Mouse (Mus musculus): ENCODE results near the gene Dntt. TPM values are rescaled to one million over a fixed set of nuclear protein-coding genes. Genes with fewer than 3 reads are reported as not detected.

The Dntt gene
- total and polyA plus RNA-seq, 3 experiments = 0.12 TPM; not detected in 2

GRCm38 (mm10) chr19:40995449-40996401, 33.4 kb upstream of the Dntt start:
- Histone ChIP-seq H3K27ac (no peak overlapping the region), H3K79me2 (replicated peaks; ENCODE audit: control insufficient read depth, insufficient read depth, low read length) (no peaks in the 10 kb centered on the region), H3K36me3 (ENCODE audit: control insufficient read depth, insufficient read depth, low read length) (no peaks in the 10 kb centered on the region), H3K9ac (ENCODE audit: low read depth, low read length) (no peak overlapping the region), H3K4me1 (ENCODE audit: control insufficient read depth, insufficient read depth, low read length) (no peaks in the 10 kb centered on the region; the same call in 1 of the 2 replicates), H3K4me3 (no peak overlapping the region), H3K27me3 (ENCODE audit: control insufficient read depth, insufficient read depth, low read length) (no peaks in the 10 kb centered on the region)
- 49% methylated on average over 21 of the region's 21 CpGs for WGBS
- TF ChIP-seq EP300 (IDR thresholded peaks at IDR 0.05; ENCODE audit: insufficient read depth, low read depth, low read length) (no peak), POLR2A (IDR thresholded peaks at IDR 0.05; ENCODE audit: insufficient read depth, low read depth, low read length) (no peak), CTCF (IDR thresholded peaks at IDR 0.05) (no peak)
- intact Hi-C loops (cut with DNase I) = no loop called here
- peak in 1 of 2 experiments; percentile 27 for DNase-seq

- intact Hi-C loops (cut with DNase I) = no loop called here
- 88% methylated on average over 6 of the region's 6 CpGs for WGBS
- no peak for TF ChIP-seq POLR2A (IDR thresholded peaks at IDR 0.05; ENCODE audit: insufficient read depth, low read depth, low read length)
- TF ChIP-seq EP300 (IDR thresholded peaks at IDR 0.05; ENCODE audit: insufficient read depth, low read depth, low read length) = no peak
- no peak overlapping the region for H3K27ac ChIP-seq
- no peaks in the 10 kb centered on the region; the same call in 1 of the 2 replicates for H3K4me1 ChIP-seq (ENCODE audit: control insufficient read depth, insufficient read depth, low read length)
- H3K9ac ChIP-seq (ENCODE audit: low read depth, low read length) = no peak overlapping the region
- H3K4me3 ChIP-seq = no peak overlapping the region
- no peaks in the 10 kb centered on the region for H3K27me3 ChIP-seq (ENCODE audit: control insufficient read depth, insufficient read depth, low read length)
- no peaks in the 10 kb centered on the region for H3K79me2 ChIP-seq (replicated peaks; ENCODE audit: control insufficient read depth, insufficient read depth, low read length)
- H3K36me3 ChIP-seq (ENCODE audit: control insufficient read depth, insufficient read depth, low read length) = no peaks in the 10 kb centered on the region
- no peak for DNase-seq
Observed at GRCm38 (mm10) chr19:40996722-40997121, 32.4 kb upstream of the Dntt start.

- Histone ChIP-seq H3K27ac (no peak overlapping the region), H3K27me3 (ENCODE audit: control insufficient read depth, insufficient read depth, low read length) (no peaks in the 10 kb centered on the region), H3K36me3 (ENCODE audit: control insufficient read depth, insufficient read depth, low read length) (no peaks in the 10 kb centered on the region), H3K9ac (ENCODE audit: low read depth, low read length) (no peak overlapping the region), H3K79me2 (replicated peaks; ENCODE audit: control insufficient read depth, insufficient read depth, low read length) (no peaks in the 10 kb centered on the region), H3K4me3 (no peak overlapping the region), H3K4me1 (ENCODE audit: control insufficient read depth, insufficient read depth, low read length) (no peaks in the 10 kb centered on the region; the same call in 1 of the 2 replicates)
- 52% methylated on average over 5 of the region's 5 CpGs for WGBS
- intact Hi-C loops (cut with DNase I) = no loop called here
- peak in 1 of 2 experiments; percentile 50 for DNase-seq
- TF ChIP-seq CTCF (IDR thresholded peaks at IDR 0.05) = no peak
Observed at GRCm38 (mm10) chr19:40998469-40999170, 30.5 kb upstream of the Dntt start.

- TF ChIP-seq POLR2A (IDR thresholded peaks at IDR 0.05; ENCODE audit: insufficient read depth, low read depth, low read length) (no peak), EP300 (IDR thresholded peaks at IDR 0.05; ENCODE audit: insufficient read depth, low read depth, low read length) (no peak), CTCF (IDR thresholded peaks at IDR 0.05) (no peak)
- no peaks in the 10 kb centered on the region; the same call in 1 of the 2 replicates for H3K4me1 ChIP-seq (ENCODE audit: control insufficient read depth, insufficient read depth, low read length)
- 63% methylated on average over 3 of the region's 3 CpGs for WGBS
- no peak for DNase-seq
- H3K27me3 ChIP-seq (ENCODE audit: control insufficient read depth, insufficient read depth, low read length) = no peaks in the 10 kb centered on the region
- no peak overlapping the region for H3K27ac ChIP-seq
- no peak overlapping the region for H3K4me3 ChIP-seq
- no peak overlapping the region for H3K9ac ChIP-seq (ENCODE audit: low read depth, low read length)
- intact Hi-C loops (cut with DNase I) = no loop called here
- no peaks in the 10 kb centered on the region for H3K79me2 ChIP-seq (replicated peaks; ENCODE audit: control insufficient read depth, insufficient read depth, low read length)
- no peaks in the 10 kb centered on the region for H3K36me3 ChIP-seq (ENCODE audit: control insufficient read depth, insufficient read depth, low read length)
Observed at GRCm38 (mm10) chr19:40999569-40999968, 29.5 kb upstream of the Dntt start.

GRCm38 (mm10) chr19:41003694-41004315, 25.3 kb upstream of the Dntt start:
- WGBS = 86% methylated on average over 3 of the region's 3 CpGs
- no peaks in the 10 kb centered on the region for H3K36me3 ChIP-seq (ENCODE audit: control insufficient read depth, insufficient read depth, low read length)
- no peak overlapping the region for H3K27ac ChIP-seq
- no peaks in the 10 kb centered on the region for H3K79me2 ChIP-seq (replicated peaks; ENCODE audit: control insufficient read depth, insufficient read depth, low read length)
- no peak overlapping the region for H3K4me3 ChIP-seq
- no peaks in the 10 kb centered on the region for H3K27me3 ChIP-seq (ENCODE audit: control insufficient read depth, insufficient read depth, low read length)
- H3K9ac ChIP-seq (ENCODE audit: low read depth, low read length) = no peak overlapping the region
- H3K4me1 ChIP-seq (ENCODE audit: control insufficient read depth, insufficient read depth, low read length) = peaks cover 1% of the 10 kb centered on the region
- no peak for DNase-seq
- TF ChIP-seq CTCF (IDR thresholded peaks at IDR 0.05) (no peak), POLR2A (IDR thresholded peaks at IDR 0.05; ENCODE audit: insufficient read depth, low read depth, low read length) (no peak), EP300 (IDR thresholded peaks at IDR 0.05; ENCODE audit: insufficient read depth, low read depth, low read length) (no peak)
- intact Hi-C loops (cut with DNase I) = no loop called here
